Mouse (Mus musculus) forebrain, embryonic 11.5 days (tissue): Measurements from ENCODE around the gene Gm28042. TPM values are rescaled to one million over a fixed set of nuclear protein-coding genes. Genes with fewer than 3 reads are reported as not detected.

Source experiments
- ATAC-seq: fragments of 200-750 bp; cut with Nextera tagmentation; replicated peaks from 2 replicates; pipeline ENCODE4 v1.8.0; 2017; ENCODE audit warnings: moderate TSS enrichment; ENCODE audit not compliant: low FRiP score
- DNase-seq: peaks from one replicate; pipeline ENCODE4 v3.0.0-alpha.2; 2017; ENCODE audit warnings: low spot score
- H3K27ac ChIP-seq: fragments of 300-500 bp; sonication (generic); 2 replicates; pipeline ENCODE4 v1.5.1; 2014; ENCODE audit warnings: low read depth, low read length
- H3K27me3 ChIP-seq: fragments of 300-500 bp; sonication (generic); 2 replicates; pipeline ENCODE4 v1.6.1; 2014; ENCODE audit warnings: mild to moderate bottlenecking, low read length, mixed read lengths; ENCODE audit not compliant: control insufficient read depth, insufficient read depth
- H3K36me3 ChIP-seq: fragments of 300-500 bp; sonication (generic); 2 replicates; pipeline ENCODE4 v1.6.1; 2014; ENCODE audit warnings: mild to moderate bottlenecking, low read length, moderate library complexity, mixed read lengths; ENCODE audit not compliant: control insufficient read depth, insufficient read depth
- H3K4me1 ChIP-seq: fragments of 300-500 bp; sonication (generic); replicated peaks from 2 replicates; pipeline ENCODE4 v1.6.1; 2014; ENCODE audit warnings: low read length, mixed read lengths; ENCODE audit not compliant: control insufficient read depth, insufficient read depth
- H3K4me2 ChIP-seq: fragments of 300-500 bp; sonication (generic); 2 replicates; pipeline ENCODE4 v1.6.1; 2014; ENCODE audit warnings: low read depth, mild to moderate bottlenecking, low read length, moderate library complexity, mixed read lengths; ENCODE audit not compliant: severe bottlenecking
- H3K4me3 ChIP-seq: fragments of 300-500 bp; sonication (generic); 2 replicates; pipeline ENCODE4 v1.5.1; 2014; ENCODE audit warnings: low read depth, low read length
- H3K9ac ChIP-seq: fragments of 300-500 bp; sonication (generic); 2 replicates; pipeline ENCODE4 v1.6.1; 2014; ENCODE audit warnings: low read length
- H3K9me3 ChIP-seq: fragments of 300-500 bp; sonication (generic); 2 replicates; pipeline ENCODE4 v1.6.1; 2016; ENCODE audit warnings: low read length, mixed read lengths; ENCODE audit not compliant: control insufficient read depth
- WGBS: fragments of 180-500 bp; shearing (Covaris S2); extraction: QIAGEN DNeasy Blood & Tissue Kit; methylation state at CpG from one replicate; pipeline ENCODE4 v1.1.7; 2014; 5-methylcytosine and 5-hydroxymethylcytosine counted together
- polyA plus RNA-seq: library from polyadenylated mRNA; unstranded; fragments of >200 nt; fragmentation: Nextera tagmentation; extraction: Ambion mirVana; gene quantifications from 2 replicates; pipeline ENCODE4 v1.2.1, GENCODE M21; 2014

Gm28042 gene
- polyA plus RNA-seq, 1 experiment from 2014 or later: 6.6 TPM

DNA sequence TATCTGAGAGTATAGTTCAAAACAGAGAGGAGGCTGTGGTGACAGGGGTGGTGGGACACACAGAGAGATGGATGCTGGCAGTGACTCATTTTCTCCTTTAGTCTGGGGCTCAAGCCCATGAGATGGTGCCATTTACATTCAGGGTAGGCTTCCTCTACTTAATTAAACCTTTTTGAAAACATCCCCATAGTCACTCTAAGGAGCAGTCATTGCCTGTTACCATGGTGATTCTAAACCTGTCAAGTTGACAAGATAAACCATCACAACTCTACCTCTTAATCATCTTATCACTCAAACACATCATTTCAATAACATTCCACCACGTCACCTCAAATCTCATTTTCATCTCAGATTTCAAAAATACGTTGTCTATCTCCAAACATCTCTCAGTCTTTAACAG, 23.3 kb upstream of the Gm28042 start:
- Histone ChIP-seq H3K27ac (no peak overlapping the region), H3K9me3 (no peaks in the 10 kb centered on the region), H3K4me2 (no peak overlapping the region), H3K36me3 (no peaks in the 10 kb centered on the region), H3K4me1 (no peaks in the 10 kb centered on the region), H3K4me3 (no peak overlapping the region), H3K9ac (no peak overlapping the region), H3K27me3 (no peaks in the 10 kb centered on the region)
- no peak for DNase-seq
- 79% methylated on average over 2 of the region's 2 CpGs for WGBS
- ATAC-seq: no peak

DNA sequence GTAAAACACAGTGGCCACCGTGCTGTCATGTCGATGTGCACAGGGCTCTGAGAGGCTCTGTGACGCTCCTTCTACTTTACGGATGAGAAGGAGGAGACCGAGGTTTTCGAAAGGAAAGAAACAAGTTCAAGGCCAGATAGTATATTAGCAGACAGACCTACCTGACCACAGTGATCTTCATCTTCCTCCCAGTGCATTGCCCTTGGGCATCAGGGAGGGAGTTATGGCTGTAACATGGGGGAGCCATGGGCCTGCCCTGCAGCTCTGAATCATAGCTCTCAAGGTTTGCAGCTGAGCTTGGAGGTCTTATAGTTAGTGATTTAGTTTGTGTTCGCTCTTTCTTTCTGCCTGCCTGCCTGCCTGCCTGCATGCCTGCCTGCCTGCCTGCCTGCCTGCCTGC, 20.6 kb upstream of the Gm28042 start:
- H3K9ac ChIP-seq: no peak overlapping the region
- H3K27me3 ChIP-seq: no peaks in the 10 kb centered on the region
- WGBS: 93% methylated on average over 7 of the region's 7 CpGs
- no peak overlapping the region for H3K4me2 ChIP-seq
- no peaks in the 10 kb centered on the region for H3K9me3 ChIP-seq
- no peak overlapping the region for H3K4me3 ChIP-seq
- no peaks in the 10 kb centered on the region for H3K36me3 ChIP-seq
- no peak overlapping the region for H3K27ac ChIP-seq
- DNase-seq (no peak), ATAC-seq (no peak)
- no peaks in the 10 kb centered on the region for H3K4me1 ChIP-seq

- WGBS: 81% methylated on average over 4 of the region's 4 CpGs
- Histone ChIP-seq H3K9ac (no peak overlapping the region), H3K27me3 (no peaks in the 10 kb centered on the region), H3K4me1 (no peaks in the 10 kb centered on the region), H3K9me3 (no peaks in the 10 kb centered on the region), H3K4me3 (no peak overlapping the region), H3K4me2 (no peak overlapping the region), H3K27ac (no peak overlapping the region), H3K36me3 (no peaks in the 10 kb centered on the region)
- ATAC-seq (no peak), DNase-seq (no peak)
Measured at GRCm38 (mm10) chr2:120007680-120008210, 19.5 kb upstream of the Gm28042 start.

DNA sequence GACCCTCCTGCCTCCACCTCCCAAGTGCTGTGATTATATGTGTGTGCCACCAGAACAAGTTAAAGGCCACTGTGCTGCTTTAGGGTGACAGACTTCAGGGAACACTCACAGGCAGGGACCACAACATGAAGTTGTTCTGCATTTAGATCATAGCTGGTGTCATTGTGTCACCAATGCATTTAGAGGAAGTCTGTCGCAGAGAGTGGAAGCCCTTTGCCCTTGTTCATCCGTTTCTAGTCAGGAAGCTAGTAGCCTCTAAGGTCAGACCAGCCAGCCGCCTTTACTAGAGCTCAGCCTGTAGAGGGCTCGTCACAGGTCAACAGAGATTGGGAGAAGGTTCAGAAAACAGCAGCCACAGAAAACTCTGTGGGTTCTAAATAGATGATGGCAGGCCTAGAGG, 18.6 kb upstream of the Gm28042 start:
- 67% methylated on average over 4 of the region's 4 CpGs for WGBS
- no peak overlapping the region for H3K9ac ChIP-seq
- no peak overlapping the region for H3K4me2 ChIP-seq
- no peaks in the 10 kb centered on the region for H3K27me3 ChIP-seq
- DNase-seq: no peak
- no peak overlapping the region for H3K4me3 ChIP-seq
- H3K27ac ChIP-seq: no peak overlapping the region
- no peak for ATAC-seq
- H3K36me3 ChIP-seq: no peaks in the 10 kb centered on the region
- no peaks in the 10 kb centered on the region for H3K9me3 ChIP-seq
- no peaks in the 10 kb centered on the region for H3K4me1 ChIP-seq

DNA sequence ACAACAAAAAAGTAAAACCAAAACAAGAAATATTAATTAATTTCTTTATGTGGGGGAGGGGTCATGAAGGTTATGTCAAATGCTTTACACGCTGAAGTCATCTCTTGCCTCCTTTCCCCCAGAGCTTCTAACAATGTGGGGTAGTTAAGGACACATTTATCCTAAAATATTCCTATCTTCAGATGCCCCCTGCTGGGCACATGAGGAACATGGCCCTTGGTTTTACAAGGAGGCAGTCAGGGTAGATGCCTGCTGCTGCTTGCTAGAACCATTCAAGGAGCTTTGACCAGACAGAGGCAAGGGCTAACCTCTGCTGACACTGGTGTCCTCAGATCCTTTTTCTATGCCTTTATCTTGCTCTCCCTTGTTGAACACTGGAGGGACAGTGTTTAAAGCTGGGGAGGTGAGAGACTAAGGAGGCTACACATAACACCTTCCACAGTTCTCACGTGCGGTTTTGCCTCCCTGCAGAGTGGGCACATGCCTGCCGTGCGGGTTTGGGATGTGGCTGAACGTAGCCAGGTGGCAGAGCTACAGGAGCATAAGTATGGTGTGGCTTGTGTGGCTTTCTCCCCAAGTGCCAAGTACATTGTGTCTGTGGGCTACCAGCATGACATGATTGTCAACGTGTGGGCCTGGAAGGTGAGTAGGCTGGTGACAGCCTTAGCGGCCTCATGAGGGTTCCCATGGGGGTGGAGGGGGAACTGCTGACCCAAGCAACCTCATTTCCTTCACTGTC, 15.7 kb upstream of the Gm28042 start:
- Histone ChIP-seq H3K4me2 (no peak overlapping the region), H3K9me3 (no peaks in the 10 kb centered on the region), H3K36me3 (no peaks in the 10 kb centered on the region), H3K9ac (no peak overlapping the region), H3K4me1 (no peaks in the 10 kb centered on the region), H3K27me3 (no peaks in the 10 kb centered on the region), H3K27ac (no peak overlapping the region), H3K4me3 (no peak overlapping the region)
- 89% methylated on average over 8 of the region's 8 CpGs for WGBS
- DNase-seq (no peak), ATAC-seq (no peak)

DNA sequence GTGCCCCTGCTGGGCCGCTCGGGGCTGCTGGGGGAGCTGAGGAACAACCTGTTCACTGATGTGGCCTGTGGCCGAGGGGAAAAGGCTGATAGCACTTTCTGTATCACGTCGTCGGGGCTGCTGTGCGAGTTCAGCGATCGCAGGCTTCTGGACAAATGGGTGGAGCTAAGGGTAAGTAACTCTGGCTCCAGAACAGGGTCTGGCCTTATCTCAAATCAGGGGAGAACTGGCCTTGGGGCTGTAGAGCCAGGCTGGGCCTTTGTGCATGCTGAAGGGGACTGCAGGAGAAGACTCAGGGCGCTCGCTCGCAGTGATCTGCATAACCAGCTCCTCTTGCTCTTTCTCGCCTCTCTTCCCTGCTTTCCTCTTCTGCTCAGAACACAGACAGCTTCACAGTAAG, 14.4 kb upstream of the Gm28042 start:
- no peak for DNase-seq
- H3K9ac ChIP-seq: no peak overlapping the region
- WGBS: 92% methylated on average over 13 of the region's 13 CpGs
- no peaks in the 10 kb centered on the region for H3K9me3 ChIP-seq
- H3K27me3 ChIP-seq: no peaks in the 10 kb centered on the region
- H3K4me3 ChIP-seq: no peak overlapping the region
- no peak overlapping the region for H3K27ac ChIP-seq
- H3K4me1 ChIP-seq: no peaks in the 10 kb centered on the region
- H3K4me2 ChIP-seq: no peak overlapping the region
- H3K36me3 ChIP-seq: no peaks in the 10 kb centered on the region
- no peak for ATAC-seq

- no peaks in the 10 kb centered on the region for H3K27me3 ChIP-seq
- H3K9me3 ChIP-seq: no peaks in the 10 kb centered on the region
- H3K4me3 ChIP-seq: no peak overlapping the region
- 95% methylated on average over 2 of the region's 2 CpGs for WGBS
- DNase-seq (no peak), ATAC-seq (no peak)
- no peaks in the 10 kb centered on the region for H3K36me3 ChIP-seq
- no peaks in the 10 kb centered on the region for H3K4me1 ChIP-seq
- H3K4me2 ChIP-seq: no peak overlapping the region
- no peak overlapping the region for H3K27ac ChIP-seq
- no peak overlapping the region for H3K9ac ChIP-seq
Measured at GRCm38 (mm10) chr2:120013831-120014486, 13.3 kb upstream of the Gm28042 start.

GRCm38 (mm10) chr2:120015882-120016281, 11.4 kb upstream of the Gm28042 start:
- Histone ChIP-seq H3K36me3 (no peaks in the 10 kb centered on the region), H3K9me3 (no peaks in the 10 kb centered on the region), H3K4me1 (no peaks in the 10 kb centered on the region), H3K4me2 (no peak overlapping the region), H3K27ac (no peak overlapping the region), H3K4me3 (no peak overlapping the region), H3K27me3 (no peaks in the 10 kb centered on the region), H3K9ac (no peak overlapping the region)
- ATAC-seq (no peak), DNase-seq (no peak)
- 91% methylated on average over 4 of the region's 4 CpGs for WGBS

DNA sequence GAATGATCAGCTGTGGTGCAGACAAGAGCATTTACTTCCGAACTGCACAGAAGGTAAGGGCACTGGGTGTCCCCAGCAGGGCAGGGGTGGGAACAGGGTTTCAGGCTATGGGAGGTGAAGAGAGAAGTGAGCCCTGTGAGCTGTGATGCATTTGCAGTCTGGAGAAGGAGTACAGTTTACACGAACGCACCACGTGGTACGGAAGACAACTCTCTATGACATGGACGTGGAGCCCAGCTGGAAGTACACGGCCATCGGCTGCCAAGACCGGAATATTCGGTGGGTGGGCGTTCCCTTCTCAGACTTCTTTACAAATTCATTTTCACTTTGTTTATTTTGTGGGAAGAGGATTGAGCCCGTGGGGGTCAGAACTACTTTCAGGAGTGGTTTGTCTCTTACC, 9.7 kb upstream of the Gm28042 start:
- Histone ChIP-seq H3K9me3 (no peaks in the 10 kb centered on the region), H3K36me3 (no peaks in the 10 kb centered on the region), H3K9ac (no peak overlapping the region), H3K4me3 (no peak overlapping the region), H3K27me3 (no peaks in the 10 kb centered on the region), H3K4me2 (no peak overlapping the region), H3K4me1 (no peaks in the 10 kb centered on the region), H3K27ac (no peak overlapping the region)
- no peak for DNase-seq
- 91% methylated on average over 12 of the region's 12 CpGs for WGBS
- ATAC-seq: no peak
